Mouse (Mus musculus): ENCODE measurements around the gene Cct7. TPM values are rescaled to one million over a fixed set of nuclear protein-coding genes. Genes with fewer than 3 reads are reported as not detected.

Gene Cct7
- polyA plus RNA-seq, 1 experiment from 2014 or later = 506 TPM

GRCm38 (mm10) chr6:85452816-85453215 is 1.5 kb downstream of the Cct7 start:
- peaks cover 11% of the 10 kb centered on the region; the same call in 1 of the 2 replicates for H3K4me1 ChIP-seq (ENCODE audit: insufficient read depth)
- TF ChIP-seq CTCF (IDR thresholded peaks at IDR 0.05; ENCODE audit: low read depth) = no peak
- peak overlapping the region; percentile 96 for H3K9ac ChIP-seq
- H3K36me3 ChIP-seq (ENCODE audit: insufficient read depth) = 0 out of 2 replicates have a peak, but pooled peaks cover 3% of the 10 kb centered on the region
- no peaks in the 10 kb centered on the region for H3K9me3 ChIP-seq (ENCODE audit: low read depth, low read length)
- peak overlapping the region; percentile 75 for H3K4me3 ChIP-seq (ENCODE audit: low read depth, low read length)
- WGBS = 7% methylated on average over 7 of the region's 7 CpGs
- H3K27me3 ChIP-seq (ENCODE audit: insufficient read depth, low read length) = no peaks in the 10 kb centered on the region
- peak overlapping the region; percentile 92 for H3K4me2 ChIP-seq
- DNase-seq (no peak), ATAC-seq (ENCODE audit: insufficient read depth) (no peak)
- H3K27ac ChIP-seq (ENCODE audit: low read depth) = no peak overlapping the region; the same call in 1 of the 2 replicates

DNA sequence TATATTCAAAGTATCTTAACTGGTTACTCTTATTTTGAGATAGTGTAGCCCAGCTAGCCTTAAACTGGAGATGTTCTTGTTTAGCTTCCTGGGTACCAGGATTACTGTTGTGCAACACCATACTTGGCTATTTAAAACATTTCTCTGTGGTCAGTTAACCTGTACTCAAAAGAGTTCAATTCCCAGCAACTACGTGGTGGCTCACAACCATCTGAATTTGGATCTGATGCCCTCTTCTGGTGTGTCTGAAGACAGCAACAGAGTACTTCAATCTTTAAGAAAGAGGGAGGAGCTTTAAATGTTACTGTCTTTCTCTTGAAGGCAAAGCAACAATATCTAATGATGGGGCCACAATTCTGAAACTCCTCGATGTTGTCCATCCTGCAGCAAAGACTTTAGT is 8.3 kb downstream of the Cct7 start:
- no peak for DNase-seq
- Histone ChIP-seq H3K4me3 (ENCODE audit: low read depth, low read length) (no peak overlapping the region), H3K27ac (ENCODE audit: low read depth) (no peak overlapping the region), H3K27me3 (ENCODE audit: insufficient read depth, low read length) (no peaks in the 10 kb centered on the region), H3K4me2 (no peak overlapping the region), H3K4me1 (ENCODE audit: insufficient read depth) (no peaks in the 10 kb centered on the region), H3K9ac (no peak overlapping the region), H3K9me3 (ENCODE audit: low read depth, low read length) (no peaks in the 10 kb centered on the region), H3K36me3 (ENCODE audit: insufficient read depth) (peaks cover 58% of the 10 kb centered on the region)
- ATAC-seq (ENCODE audit: insufficient read depth) = no peak
- TF ChIP-seq CTCF (IDR thresholded peaks at IDR 0.05; ENCODE audit: low read depth) = no peak
- 88% methylated on average over 2 of the region's 2 CpGs for WGBS

- Histone ChIP-seq H3K4me2 (no peak overlapping the region), H3K9me3 (ENCODE audit: low read depth, low read length) (no peaks in the 10 kb centered on the region), H3K4me3 (ENCODE audit: low read depth, low read length) (no peak overlapping the region), H3K9ac (no peak overlapping the region), H3K36me3 (ENCODE audit: insufficient read depth) (peaks cover 96% of the 10 kb centered on the region), H3K4me1 (ENCODE audit: insufficient read depth) (no peaks in the 10 kb centered on the region), H3K27me3 (ENCODE audit: insufficient read depth, low read length) (no peaks in the 10 kb centered on the region), H3K27ac (ENCODE audit: low read depth) (no peak overlapping the region)
- DNase-seq (peak; percentile 27), ATAC-seq (ENCODE audit: insufficient read depth) (no peak)
- peak; percentile 30; the same call in 1 of the 2 replicates for TF ChIP-seq CTCF (IDR thresholded peaks at IDR 0.05; ENCODE audit: low read depth)
Observed at GRCm38 (mm10) chr6:85465381-85465780, 14.1 kb downstream of the Cct7 start.

DNA sequence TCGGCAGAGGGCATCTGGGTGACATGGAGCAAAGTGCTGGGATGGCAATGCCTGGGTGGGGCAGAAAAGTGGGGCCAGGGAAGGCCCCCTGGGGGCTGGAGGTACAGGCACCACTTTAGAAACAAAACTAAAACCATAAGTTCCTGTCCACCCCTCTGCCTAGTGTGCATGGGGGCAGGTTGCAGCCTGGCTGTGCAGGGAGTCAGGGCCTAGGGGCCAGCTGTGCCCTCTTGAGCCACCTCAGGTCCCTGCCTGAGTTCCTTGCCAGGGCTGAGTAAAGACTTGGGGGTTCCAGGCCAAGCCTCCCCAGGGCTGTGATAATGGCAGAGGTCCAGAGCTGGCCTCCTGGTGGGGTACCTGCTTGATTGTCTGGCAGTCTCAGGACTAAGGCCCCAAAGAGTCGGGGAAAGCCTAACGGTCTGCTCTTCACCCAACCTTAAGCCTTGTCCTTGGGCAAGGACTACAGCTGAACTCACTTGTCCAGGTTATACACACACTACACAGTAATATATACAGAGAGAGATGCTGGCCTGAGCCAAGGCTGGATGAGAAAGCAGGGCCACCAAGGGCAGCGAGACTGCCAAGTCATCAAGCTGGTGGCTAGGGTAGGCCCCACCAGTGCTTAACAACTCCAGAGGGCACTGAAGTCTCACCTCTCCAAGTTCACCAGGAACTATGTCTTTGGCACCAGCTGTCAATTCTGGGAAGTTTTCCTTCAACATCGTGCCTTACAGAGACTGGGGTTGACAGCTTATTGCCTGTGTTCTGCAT is 18.5 kb downstream of the Cct7 start:
- 60% methylated on average over 5 of the region's 5 CpGs for WGBS
- Histone ChIP-seq H3K4me2 (no peak overlapping the region), H3K4me3 (ENCODE audit: low read depth, low read length) (no peak overlapping the region), H3K27me3 (ENCODE audit: insufficient read depth, low read length) (no peaks in the 10 kb centered on the region), H3K9me3 (ENCODE audit: low read depth, low read length) (no peaks in the 10 kb centered on the region), H3K36me3 (ENCODE audit: insufficient read depth) (peaks cover 52% of the 10 kb centered on the region), H3K27ac (ENCODE audit: low read depth) (no peak overlapping the region), H3K4me1 (ENCODE audit: insufficient read depth) (no peaks in the 10 kb centered on the region), H3K9ac (no peak overlapping the region)
- ATAC-seq (ENCODE audit: insufficient read depth) = peak; percentile 38; the same call in 1 of the 2 replicates
- TF ChIP-seq CTCF (IDR thresholded peaks at IDR 0.05; ENCODE audit: low read depth) = no peak
- DNase-seq = no peak

DNA sequence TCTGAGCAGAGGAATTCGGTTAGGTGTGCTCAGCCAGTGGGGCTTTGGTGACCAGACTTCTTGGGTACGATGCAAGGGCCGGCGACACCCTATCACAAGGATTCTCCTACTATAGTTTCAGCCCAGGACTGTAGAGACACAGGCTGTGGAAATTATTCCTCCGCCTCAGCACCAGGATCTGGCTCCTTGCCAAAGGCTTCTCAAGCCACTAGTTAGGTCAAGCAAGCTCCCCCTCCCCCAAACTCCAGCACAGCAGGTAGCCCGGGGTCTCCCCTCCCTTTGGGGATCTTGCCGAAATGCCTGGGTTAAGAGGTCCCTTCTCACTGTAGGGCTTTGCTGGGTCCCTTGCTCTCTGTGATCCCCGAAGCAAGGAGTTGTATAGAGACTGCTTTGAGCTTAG is 20.6 kb downstream of the Cct7 start:
- H3K4me2 ChIP-seq = no peak overlapping the region
- H3K4me1 ChIP-seq (ENCODE audit: insufficient read depth) = no peaks in the 10 kb centered on the region
- H3K9me3 ChIP-seq (ENCODE audit: low read depth, low read length) = no peaks in the 10 kb centered on the region
- no peaks in the 10 kb centered on the region for H3K27me3 ChIP-seq (ENCODE audit: insufficient read depth, low read length)
- H3K4me3 ChIP-seq (ENCODE audit: low read depth, low read length) = no peak overlapping the region
- WGBS = 50% methylated on average over 8 of the region's 8 CpGs
- peak; percentile 41 for DNase-seq
- ATAC-seq (ENCODE audit: insufficient read depth) = no peak
- H3K9ac ChIP-seq = no peak overlapping the region
- no peak for TF ChIP-seq CTCF (IDR thresholded peaks at IDR 0.05; ENCODE audit: low read depth)
- no peak overlapping the region for H3K27ac ChIP-seq (ENCODE audit: low read depth)
- H3K36me3 ChIP-seq (ENCODE audit: insufficient read depth) = peaks cover 31% of the 10 kb centered on the region

DNA sequence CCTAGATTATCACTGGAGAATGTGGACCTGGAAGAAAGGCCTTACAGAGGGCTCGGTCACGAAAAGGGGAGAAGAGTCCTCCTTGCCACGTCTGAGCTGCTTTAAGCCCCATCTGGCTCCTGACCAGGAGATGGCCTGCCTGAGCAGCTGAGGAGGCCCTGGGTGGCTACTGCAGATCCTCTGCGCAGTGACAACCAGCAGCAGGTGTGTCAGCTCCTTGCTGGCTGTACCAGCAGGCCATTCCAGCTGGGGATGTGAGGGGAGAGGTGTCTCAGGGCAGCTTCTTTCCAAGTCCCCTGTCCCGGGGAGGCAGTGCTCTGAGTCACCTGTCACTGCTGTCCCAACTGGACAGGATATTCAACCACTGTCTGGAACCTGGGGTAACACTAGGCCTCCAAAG is 21.2 kb downstream of the Cct7 start:
- Histone ChIP-seq H3K4me3 (ENCODE audit: low read depth, low read length) (no peak overlapping the region), H3K27me3 (ENCODE audit: insufficient read depth, low read length) (0 out of 2 replicates have a peak, but pooled peaks cover under 1% of the 10 kb centered on the region), H3K9me3 (ENCODE audit: low read depth, low read length) (no peaks in the 10 kb centered on the region), H3K27ac (ENCODE audit: low read depth) (no peak overlapping the region), H3K36me3 (ENCODE audit: insufficient read depth) (peaks cover 25% of the 10 kb centered on the region), H3K9ac (no peak overlapping the region), H3K4me2 (no peak overlapping the region), H3K4me1 (ENCODE audit: insufficient read depth) (no peaks in the 10 kb centered on the region)
- ATAC-seq (ENCODE audit: insufficient read depth) (no peak), DNase-seq (no peak)
- TF ChIP-seq CTCF (IDR thresholded peaks at IDR 0.05; ENCODE audit: low read depth) = no peak
- 48% methylated on average over 5 of the region's 5 CpGs for WGBS

GRCm38 (mm10) chr6:85475581-85475980 is 24.3 kb downstream of the Cct7 start:
- ATAC-seq (ENCODE audit: insufficient read depth) = no peak
- H3K9me3 ChIP-seq (ENCODE audit: low read depth, low read length) = no peaks in the 10 kb centered on the region
- no peaks in the 10 kb centered on the region for H3K4me1 ChIP-seq (ENCODE audit: insufficient read depth)
- no peak overlapping the region for H3K4me3 ChIP-seq (ENCODE audit: low read depth, low read length)
- no peak overlapping the region for H3K4me2 ChIP-seq
- peaks cover 11% of the 10 kb centered on the region; the same call in 1 of the 2 replicates for H3K27me3 ChIP-seq (ENCODE audit: insufficient read depth, low read length)
- H3K36me3 ChIP-seq (ENCODE audit: insufficient read depth) = no peaks in the 10 kb centered on the region
- no peak for DNase-seq
- H3K27ac ChIP-seq (ENCODE audit: low read depth) = no peak overlapping the region
- 79% methylated on average over 3 of the region's 3 CpGs for WGBS
- H3K9ac ChIP-seq = no peak overlapping the region
- no peak for TF ChIP-seq CTCF (IDR thresholded peaks at IDR 0.05; ENCODE audit: low read depth)
